Mouse (Mus musculus): ENCODE measurements around the gene Zfp445.
"Not testable (repeated sequence)": the region's sequence is repeated elsewhere in the genome, so short reads cannot be mapped to it uniquely, and the experiment has no call there.

The Zfp445 gene

GRCm38 (mm10) chr9:122865697-122866166 is at the start of gene Zfp445:
Gene Zfp445, minus strand, starts transcription at chr9:122866006.
- peak; percentile 70 to 76 for DNase-seq (ENCODE audit: low spot score in 2 of 2)

GRCm38 (mm10) chr9:122902717-122903535 is 37.1 kb upstream of the Zfp445 start:
- no peak for DNase-seq (ENCODE audit: low spot score in 2 of 2)

- no peak for DNase-seq (ENCODE audit: low spot score in 2 of 2)
Measured at GRCm38 (mm10) chr9:122901047-122901446, 35.2 kb upstream of the Zfp445 start.

- peak; percentile 49 to 62 for DNase-seq (ENCODE audit: low spot score in 2 of 2)
Measured at GRCm38 (mm10) chr9:122886372-122887179, 20.8 kb upstream of the Zfp445 start.

GRCm38 (mm10) chr9:122885385-122885784 is 19.6 kb upstream of the Zfp445 start, which contains the start of gene Zkscan7:
Gene Zkscan7, plus strand, starts transcription at chr9:122885685.
- no peak for DNase-seq (ENCODE audit: low spot score in 2 of 2)

GRCm38 (mm10) chr9:122875145-122875544 is 9.3 kb upstream of the Zfp445 start:
- DNase-seq (ENCODE audit: low spot score in 2 of 2): no peak

GRCm38 (mm10) chr9:122874653-122875052 is 8.8 kb upstream of the Zfp445 start:
- no peak for DNase-seq (ENCODE audit: low spot score in 2 of 2)

GRCm38 (mm10) chr9:122872595-122872994 is 6.8 kb upstream of the Zfp445 start:
- DNase-seq (ENCODE audit: low spot score in 2 of 2): no peak

GRCm38 (mm10) chr9:122866192-122866591 is 386 bp upstream of the Zfp445 start:
- no peak for DNase-seq (ENCODE audit: low spot score in 2 of 2)

- DNase-seq (ENCODE audit: low spot score in 2 of 2): no peak
Measured at GRCm38 (mm10) chr9:122864848-122865247, 958 bp downstream of the Zfp445 start.

- DNase-seq (ENCODE audit: low spot score in 2 of 2): no peak
Measured at GRCm38 (mm10) chr9:122863731-122864130, 2.1 kb downstream of the Zfp445 start.

GRCm38 (mm10) chr9:122860752-122861151 is 5.1 kb downstream of the Zfp445 start:
- DNase-seq (ENCODE audit: low spot score in 2 of 2): no peak

GRCm38 (mm10) chr9:122856716-122857115 is 9.1 kb downstream of the Zfp445 start:
- no peak for DNase-seq (ENCODE audit: low spot score in 2 of 2)

- no peak for DNase-seq (ENCODE audit: low spot score in 2 of 2)
Measured at GRCm38 (mm10) chr9:122855617-122856016, 10.2 kb downstream of the Zfp445 start.

- DNase-seq (ENCODE audit: low spot score in 2 of 2): not testable (repeated sequence)
Measured at GRCm38 (mm10) chr9:122855141-122855540, 10.7 kb downstream of the Zfp445 start.

- DNase-seq (ENCODE audit: low spot score in 2 of 2): no peak
Measured at GRCm38 (mm10) chr9:122854526-122854925, 11.3 kb downstream of the Zfp445 start.

GRCm38 (mm10) chr9:122847811-122848311 is 17.9 kb downstream of the Zfp445 start:
- DNase-seq (ENCODE audit: low spot score in 2 of 2): not testable (repeated sequence)

GRCm38 (mm10) chr9:122846156-122846555 is 19.6 kb downstream of the Zfp445 start:
- no peak for DNase-seq (ENCODE audit: low spot score in 2 of 2)

GRCm38 (mm10) chr9:122845621-122846020 is 20.2 kb downstream of the Zfp445 start:
- no peak for DNase-seq (ENCODE audit: low spot score in 2 of 2)

GRCm38 (mm10) chr9:122843760-122844159 is 22.0 kb downstream of the Zfp445 start, which contains the start of gene Gm35549:
Gene Gm35549, minus strand, starts transcription at chr9:122844035.
- no peak for DNase-seq (ENCODE audit: low spot score in 2 of 2)

GRCm38 (mm10) chr9:122837680-122838079 is 28.1 kb downstream of the Zfp445 start:
- peak in 1 of 2 experiments; percentile 34 for DNase-seq (ENCODE audit: low spot score in 2 of 2)

- DNase-seq (ENCODE audit: low spot score in 2 of 2): no peak
Measured at GRCm38 (mm10) chr9:122837216-122837615, 28.6 kb downstream of the Zfp445 start.
